Mouse (Mus musculus): ENCODE measurements around the gene Nadk2. TPM values are rescaled to one million over a fixed set of nuclear protein-coding genes. Genes with fewer than 3 reads are reported as not detected.

Nadk2 gene
- 19.6 and 23.1 TPM in 2 replicates for polyA plus RNA-seq (2015; fragmentation: Nextera tagmentation; extraction: Ambion mirVana)

GRCm38 (mm10) chr15:9070912-9071555 is at the start of gene Nadk2:
Gene Nadk2, plus strand, starts transcription at chr15:9071260.
- under 1% methylated on average over 54 of the region's 54 CpGs for WGBS
- no peaks in the 10 kb centered on the region for H3K9me3 ChIP-seq
- peaks cover 41% of the 10 kb centered on the region for H3K4me1 ChIP-seq
- peak; percentile 99 for ATAC-seq (replicated peaks)
- peak within 1 kb of the TSS; percentile 84 for H3K27ac ChIP-seq (replicated peaks)
- H3K4me2 ChIP-seq (replicated peaks) = peak within 1 kb of the TSS; percentile 60
- H3K27me3 ChIP-seq = no peaks in the 10 kb centered on the region
- no peaks in the 10 kb centered on the region for H3K36me3 ChIP-seq
- peak within 1 kb of the TSS; percentile 77 for H3K9ac ChIP-seq (replicated peaks)
- H3K4me3 ChIP-seq = peak within 1 kb of the TSS; percentile 76

DNA sequence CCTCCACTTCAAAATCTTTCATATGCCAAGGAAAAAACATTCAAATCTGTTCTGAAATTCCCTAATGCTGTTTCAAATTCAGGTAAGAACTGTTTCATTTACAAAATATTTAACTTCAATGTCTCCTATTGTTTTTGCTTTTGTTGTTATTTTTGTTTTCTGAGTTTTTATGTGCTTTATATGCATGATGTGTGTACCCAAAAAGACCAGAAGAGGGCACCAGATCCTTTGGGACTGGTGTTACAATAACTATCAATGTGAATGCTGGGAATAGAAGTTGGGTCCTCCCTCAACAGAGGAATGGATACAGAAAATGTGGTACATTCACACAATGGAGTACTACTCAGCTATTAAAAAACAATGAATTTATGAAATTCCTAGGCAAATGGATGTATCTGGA is 15.4 kb upstream of the Nadk2 start:
- no peak overlapping the region for H3K9ac ChIP-seq (replicated peaks)

DNA sequence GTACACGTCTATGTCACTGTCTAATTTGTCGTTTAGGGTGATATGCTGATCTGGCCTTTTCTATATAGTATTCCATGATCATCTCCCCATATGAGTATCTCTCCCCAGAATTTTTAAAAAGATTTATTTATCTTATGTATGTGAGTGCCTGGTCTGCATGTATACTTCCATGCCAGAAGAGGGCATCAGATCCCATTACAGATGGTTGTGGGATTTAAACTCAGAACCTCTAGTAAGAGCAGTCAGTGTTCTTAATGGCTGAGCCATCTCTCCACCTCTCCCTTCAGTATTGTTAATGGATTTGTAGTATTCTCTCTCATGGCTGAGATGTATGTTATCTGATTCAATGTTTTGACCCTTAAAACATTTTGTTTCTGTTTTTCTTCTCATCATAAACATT is 11.2 kb upstream of the Nadk2 start:
- H3K9ac ChIP-seq (replicated peaks) = no peak overlapping the region
- no peak overlapping the region for H3K4me2 ChIP-seq (replicated peaks)
- no peak overlapping the region for H3K27ac ChIP-seq (replicated peaks)
- ATAC-seq (replicated peaks) = no peak
- no peaks in the 10 kb centered on the region for H3K36me3 ChIP-seq
- WGBS = 84% methylated on average over 2 of the region's 2 CpGs
- no peaks in the 10 kb centered on the region for H3K9me3 ChIP-seq
- H3K4me3 ChIP-seq = no peak overlapping the region
- no peaks in the 10 kb centered on the region for H3K4me1 ChIP-seq
- H3K27me3 ChIP-seq = no peaks in the 10 kb centered on the region

More for the DNA sequence above, 15.4 kb upstream of the Nadk2 start:
- Histone ChIP-seq H3K36me3 (no peaks in the 10 kb centered on the region), H3K27ac (replicated peaks) (no peak overlapping the region), H3K9me3 (no peaks in the 10 kb centered on the region), H3K4me2 (replicated peaks) (no peak overlapping the region), H3K27me3 (no peaks in the 10 kb centered on the region), H3K4me3 (no peak overlapping the region), H3K4me1 (no peaks in the 10 kb centered on the region)
- ATAC-seq (replicated peaks) = no peak

- Histone ChIP-seq H3K9ac (replicated peaks) (no peak overlapping the region), H3K27ac (replicated peaks) (no peak overlapping the region), H3K4me2 (replicated peaks) (no peak overlapping the region), H3K4me1 (no peaks in the 10 kb centered on the region), H3K4me3 (no peak overlapping the region), H3K9me3 (no peaks in the 10 kb centered on the region), H3K36me3 (no peaks in the 10 kb centered on the region), H3K27me3 (no peaks in the 10 kb centered on the region)
- no peak; the same call in 1 of the 2 replicates for ATAC-seq (replicated peaks)
- WGBS = 58% methylated on average over 7 of the region's 7 CpGs
These were observed 9.7 kb upstream of the Nadk2 start for GRCm38 (mm10) chr15:9061150-9061882.

DNA sequence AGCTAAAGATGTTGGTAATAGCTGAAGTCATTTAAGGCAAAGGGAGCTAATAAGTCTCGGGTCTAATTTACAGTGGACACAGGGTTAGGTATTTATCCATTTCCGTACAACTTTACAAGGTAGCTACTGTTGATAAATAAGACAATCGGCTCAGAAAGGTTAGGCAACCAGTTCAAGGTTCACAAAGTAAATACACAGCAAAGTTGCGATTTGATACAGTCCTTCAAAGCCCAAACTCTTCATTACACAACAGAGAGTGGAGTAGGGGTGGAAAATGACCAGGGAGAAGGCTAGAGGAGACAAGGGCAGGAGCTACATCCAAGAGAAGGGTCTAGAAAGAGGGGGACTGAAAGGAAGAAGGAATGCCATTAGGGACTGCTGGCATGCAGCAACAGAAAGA is 2.2 kb upstream of the Nadk2 start:
- no peak overlapping the region for H3K27ac ChIP-seq (replicated peaks)
- WGBS = 90% methylated on average over 4 of the region's 4 CpGs
- no peak overlapping the region for H3K4me2 ChIP-seq (replicated peaks)
- H3K9me3 ChIP-seq = no peaks in the 10 kb centered on the region
- H3K27me3 ChIP-seq = no peaks in the 10 kb centered on the region
- no peaks in the 10 kb centered on the region for H3K36me3 ChIP-seq
- no peak overlapping the region for H3K9ac ChIP-seq (replicated peaks)
- no peak overlapping the region for H3K4me3 ChIP-seq
- ATAC-seq (replicated peaks) = no peak
- H3K4me1 ChIP-seq = peaks cover 27% of the 10 kb centered on the region

- Histone ChIP-seq H3K27me3 (no peaks in the 10 kb centered on the region), H3K27ac (replicated peaks) (peak overlapping the region; percentile 84)
These were observed 707 bp upstream of the Nadk2 start for GRCm38 (mm10) chr15:9070353-9070752.

DNA sequence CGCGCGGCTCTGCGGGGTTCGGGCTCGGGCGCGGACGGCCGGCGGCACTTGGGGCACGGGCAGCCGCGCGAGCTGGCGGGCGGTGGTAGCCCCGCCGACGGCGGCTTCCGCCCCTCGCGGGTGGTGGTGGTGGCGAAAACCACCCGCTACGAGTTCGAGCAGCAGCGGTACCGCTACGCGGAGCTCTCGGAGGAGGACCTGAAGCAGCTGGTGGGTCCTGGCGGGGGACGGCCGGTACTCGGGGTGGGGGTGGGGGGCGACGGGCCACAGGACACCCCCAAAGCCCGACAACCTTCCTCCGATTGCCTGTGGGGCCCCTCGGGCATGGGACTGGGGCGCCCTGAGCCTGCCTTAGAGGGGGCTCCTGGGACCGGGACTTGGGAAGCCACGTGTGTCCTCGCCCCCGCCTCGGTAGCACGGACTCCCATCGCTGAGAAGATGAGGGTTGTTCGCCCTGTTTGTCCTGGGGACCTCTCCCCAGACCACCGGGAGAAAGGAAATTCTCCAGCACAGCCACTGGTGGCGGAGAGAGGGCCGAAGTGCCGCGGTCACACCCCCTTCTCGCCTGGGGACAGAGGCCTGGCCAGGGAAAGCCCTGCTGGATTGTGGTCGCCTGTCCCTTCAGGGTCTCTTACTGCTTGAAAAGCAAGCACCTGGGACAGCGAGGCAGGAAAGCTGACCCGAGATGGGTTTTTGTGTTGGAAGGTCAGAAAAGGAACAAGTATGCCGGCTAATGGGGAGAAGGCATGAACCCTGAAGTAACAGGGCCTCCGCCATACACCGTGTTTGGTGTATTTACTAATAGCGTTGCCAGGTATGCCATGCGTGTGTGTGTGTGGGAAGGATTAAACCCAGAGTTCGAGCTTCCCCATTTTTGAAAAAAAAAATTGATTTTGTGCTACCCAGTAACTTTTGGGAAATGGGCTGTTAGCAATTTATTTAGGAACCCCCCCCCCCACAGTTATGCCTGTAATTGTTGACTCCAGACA is 790 bp downstream of the Nadk2 start:
- H3K4me2 ChIP-seq (replicated peaks) = peak overlapping the region; percentile 60
- H3K27ac ChIP-seq (replicated peaks) = peak overlapping the region; percentile 84
- peak overlapping the region; percentile 77 for H3K9ac ChIP-seq (replicated peaks)
- H3K36me3 ChIP-seq = no peaks in the 10 kb centered on the region
- ATAC-seq (replicated peaks) = peak; percentile 65
- H3K4me1 ChIP-seq = peaks cover 41% of the 10 kb centered on the region
- peak overlapping the region; percentile 76 for H3K4me3 ChIP-seq
- WGBS = under 1% methylated on average over 64 of the region's 66 CpGs
- no peaks in the 10 kb centered on the region for H3K9me3 ChIP-seq
- H3K27me3 ChIP-seq = no peaks in the 10 kb centered on the region

More at GRCm38 (mm10) chr15:9070353-9070752, 707 bp upstream of the Nadk2 start:
- Histone ChIP-seq H3K9ac (replicated peaks) (peak overlapping the region; percentile 77), H3K4me2 (replicated peaks) (peak overlapping the region; percentile 60), H3K4me1 (peaks cover 38% of the 10 kb centered on the region), H3K9me3 (no peaks in the 10 kb centered on the region), H3K36me3 (no peaks in the 10 kb centered on the region), H3K4me3 (peak overlapping the region; percentile 76)
- no peak; the same call in 1 of the 2 replicates for ATAC-seq (replicated peaks)
- WGBS = 0% methylated on average over 3 of the region's 3 CpGs

GRCm38 (mm10) chr15:9072630-9073029 is 1.6 kb downstream of the Nadk2 start:
- H3K4me2 ChIP-seq (replicated peaks) = peak overlapping the region; percentile 60
- peaks cover 41% of the 10 kb centered on the region for H3K4me1 ChIP-seq
- no peaks in the 10 kb centered on the region for H3K27me3 ChIP-seq
- no peak overlapping the region for H3K9ac ChIP-seq (replicated peaks)
- 29% methylated on average over 5 of the region's 5 CpGs for WGBS
- H3K27ac ChIP-seq (replicated peaks) = no peak overlapping the region
- H3K36me3 ChIP-seq = no peaks in the 10 kb centered on the region
- peak overlapping the region; percentile 76 for H3K4me3 ChIP-seq
- H3K9me3 ChIP-seq = no peaks in the 10 kb centered on the region
- ATAC-seq (replicated peaks) = no peak

GRCm38 (mm10) chr15:9073067-9073608 is 2.1 kb downstream of the Nadk2 start:
- Histone ChIP-seq H3K9me3 (no peaks in the 10 kb centered on the region), H3K4me2 (replicated peaks) (peak overlapping the region; percentile 60), H3K27ac (replicated peaks) (no peak overlapping the region), H3K27me3 (no peaks in the 10 kb centered on the region), H3K9ac (replicated peaks) (no peak overlapping the region), H3K4me1 (peaks cover 41% of the 10 kb centered on the region), H3K4me3 (0 out of 2 replicates have a peak overlapping the region, but pooled peaks have one; percentile 76), H3K36me3 (no peaks in the 10 kb centered on the region)
- no peak for ATAC-seq (replicated peaks)
- WGBS = 55% methylated on average over 12 of the region's 12 CpGs

DNA sequence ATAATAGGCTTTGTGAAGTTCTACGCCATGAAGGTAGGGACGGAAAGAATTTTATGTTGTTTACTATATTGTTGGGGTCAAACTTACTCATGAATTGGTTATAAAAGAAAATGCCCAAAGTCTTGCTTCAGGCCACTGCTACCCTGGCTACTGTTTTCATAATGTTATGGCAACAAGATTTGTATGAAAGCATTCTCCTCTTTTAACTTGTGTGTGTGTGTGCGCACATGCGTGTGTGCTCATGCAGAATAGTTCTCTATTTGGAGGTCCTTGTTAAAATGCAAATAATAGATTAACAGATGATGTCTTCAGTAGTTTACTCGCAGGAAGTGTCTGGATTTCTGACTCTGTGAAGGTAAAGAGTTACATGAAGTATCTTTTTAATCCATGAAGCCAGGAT is 2.6 kb downstream of the Nadk2 start:
- H3K4me1 ChIP-seq = peaks cover 41% of the 10 kb centered on the region
- H3K27me3 ChIP-seq = no peaks in the 10 kb centered on the region
- H3K9ac ChIP-seq (replicated peaks) = no peak overlapping the region
- no peak for ATAC-seq (replicated peaks)
- no peak overlapping the region for H3K27ac ChIP-seq (replicated peaks)
- WGBS = 72% methylated on average over 5 of the region's 5 CpGs
- H3K4me3 ChIP-seq = no peak overlapping the region
- H3K9me3 ChIP-seq = no peaks in the 10 kb centered on the region
- no peaks in the 10 kb centered on the region for H3K36me3 ChIP-seq
- H3K4me2 ChIP-seq (replicated peaks) = no peak overlapping the region

DNA sequence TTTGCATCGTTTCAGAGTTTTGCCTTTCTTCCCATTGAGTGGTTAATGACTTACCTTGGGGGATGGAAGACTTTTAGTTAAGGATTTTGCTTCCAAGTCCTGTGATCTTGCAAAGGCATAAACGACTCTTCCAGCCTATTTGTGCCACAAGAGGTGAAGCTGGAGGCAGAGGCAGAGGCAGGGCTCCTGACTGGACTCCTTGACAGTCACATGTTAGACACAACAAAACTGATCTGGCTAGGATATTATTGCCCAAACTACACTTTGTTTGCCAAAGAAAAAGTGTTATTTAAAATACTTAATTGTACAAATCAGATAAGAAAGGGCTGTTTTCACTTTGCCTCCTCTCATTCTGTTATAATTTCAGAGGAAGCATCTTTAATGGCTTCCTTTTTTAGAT is 3.1 kb downstream of the Nadk2 start:
- peaks cover 41% of the 10 kb centered on the region for H3K4me1 ChIP-seq
- H3K4me3 ChIP-seq = no peak overlapping the region
- H3K27ac ChIP-seq (replicated peaks) = no peak overlapping the region
- H3K9me3 ChIP-seq = no peaks in the 10 kb centered on the region
- H3K27me3 ChIP-seq = no peaks in the 10 kb centered on the region
- no peak for ATAC-seq (replicated peaks)
- H3K4me2 ChIP-seq (replicated peaks) = no peak overlapping the region
- no peaks in the 10 kb centered on the region for H3K36me3 ChIP-seq
- no peak overlapping the region for H3K9ac ChIP-seq (replicated peaks)
- WGBS = 20% methylated on average over 2 of the region's 2 CpGs
